Mouse (Mus musculus): ENCODE measurements around the gene Tbx6.

Gene Tbx6

GRCm38 (mm10) chr7:126817595-126817994 lies 36.3 kb downstream of the Tbx6 start:
- no peak for DNase-seq (ENCODE audit: low read depth)

- DNase-seq (ENCODE audit: low read depth), result no peak
Measured at GRCm38 (mm10) chr7:126818818-126819217, 37.5 kb downstream of the Tbx6 start.

GRCm38 (mm10) chr7:126821835-126822511 lies 40.7 kb downstream of the Tbx6 start:
- DNase-seq (ENCODE audit: low read depth), result peak; percentile 86

GRCm38 (mm10) chr7:126822741-126823140 lies 41.5 kb downstream of the Tbx6 start:
- no peak for DNase-seq (ENCODE audit: low read depth)

- no peak for DNase-seq (ENCODE audit: low read depth)
Measured at GRCm38 (mm10) chr7:126823202-126823711, 42.0 kb downstream of the Tbx6 start.

GRCm38 (mm10) chr7:126823940-126824339 lies 42.7 kb downstream of the Tbx6 start:
- no peak for DNase-seq (ENCODE audit: low read depth)

- peak; percentile 37 for DNase-seq (ENCODE audit: low read depth)
Measured at GRCm38 (mm10) chr7:126825403-126825802, 44.1 kb downstream of the Tbx6 start.

GRCm38 (mm10) chr7:126825952-126826351 lies 44.7 kb downstream of the Tbx6 start:
- no peak for DNase-seq (ENCODE audit: low read depth)

GRCm38 (mm10) chr7:126831539-126831938 lies 50.3 kb downstream of the Tbx6 start, which contains the start of gene 4930451I11Rik:
TSS of gene 4930451I11Rik (minus strand) at chr7:126831639.
- no peak for DNase-seq (ENCODE audit: low read depth)

GRCm38 (mm10) chr7:126832036-126832598 lies 50.8 kb downstream of the Tbx6 start:
- DNase-seq (ENCODE audit: low read depth), result peak; percentile 96

- DNase-seq (ENCODE audit: low read depth), result no peak
Measured at GRCm38 (mm10) chr7:126833294-126833693, 52.0 kb downstream of the Tbx6 start.

Data from 416B (cell line).